Mouse (Mus musculus) embryo, embryonic 11.5 days (tissue): ENCODE measurements around the gene Ypel4.
A peak's percentile ranks its signal among the peaks of the same experiment; 100 is the strongest.
"Not testable (repeated sequence)": the region's sequence is repeated elsewhere in the genome, so short reads cannot be mapped to it uniquely, and the experiment has no call there.

Experiments
- DNase-seq: peaks from one replicate; pipeline ENCODE4 v3.0.0-alpha.2; 2012; ENCODE audit warnings: low read depth, low spot score

Gene Ypel4

DNA sequence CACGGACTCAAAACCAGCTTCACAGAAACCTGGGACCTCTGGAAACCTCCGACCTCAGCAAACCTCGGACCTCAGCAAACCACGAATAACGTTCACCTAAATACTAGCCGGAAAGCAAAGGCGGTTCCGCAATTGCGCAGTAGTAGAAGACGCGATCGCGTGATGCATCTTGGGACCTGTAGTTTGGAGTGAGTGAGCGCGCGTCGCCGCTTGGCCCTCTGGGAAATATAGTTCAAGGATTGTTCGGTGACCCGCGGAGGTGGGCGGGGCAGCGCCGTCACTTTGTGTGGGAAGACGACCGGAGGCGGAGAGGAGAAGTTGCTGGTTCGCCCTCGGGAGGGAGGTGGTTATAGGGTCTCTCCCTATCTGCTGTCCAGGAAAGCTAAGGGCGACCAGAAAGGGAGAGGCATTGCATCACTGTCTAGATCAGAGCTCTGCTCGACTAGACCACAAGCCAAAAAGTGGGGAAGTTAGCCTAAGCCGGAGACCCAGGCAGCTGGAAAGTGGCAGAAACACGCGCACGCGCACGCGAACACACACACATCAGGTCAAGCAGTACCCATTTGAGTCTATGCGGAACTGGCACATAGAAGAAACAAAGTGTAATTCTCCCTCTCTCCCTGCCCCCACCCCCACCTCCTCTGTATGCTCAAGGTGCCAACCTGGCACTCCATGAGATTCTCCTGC is 6.5 kb upstream of the Ypel4 start, which contains the start of gene Clp1:
Gene Clp1 (minus strand): TSS at position 179 of the 687 bp plus-strand sequence.
- peak; percentile 97 for DNase-seq

GRCm38 (mm10) chr2:84728191-84728590 is 5.7 kb upstream of the Ypel4 start:
- not testable (repeated sequence) for DNase-seq

DNA sequence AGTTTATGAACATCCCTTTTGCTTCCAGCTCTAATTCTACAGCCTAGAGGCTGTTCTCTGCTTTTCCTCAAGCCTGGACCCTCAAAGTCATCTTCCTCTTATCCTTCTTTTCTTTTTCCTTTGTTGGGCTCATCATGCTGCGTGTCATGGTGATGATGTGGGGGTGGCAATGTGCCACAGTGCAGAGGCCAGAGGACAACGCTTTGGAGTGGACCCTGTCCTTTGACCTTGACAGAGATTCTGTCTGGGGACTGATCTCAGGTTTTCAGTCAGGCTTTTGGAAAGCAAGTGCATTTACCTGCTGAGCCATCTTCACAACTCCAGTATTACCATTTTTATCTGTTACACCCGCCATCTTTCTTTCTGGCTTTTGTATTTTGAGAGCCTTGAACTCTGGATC is 2.7 kb upstream of the Ypel4 start:
- DNase-seq, result no peak

DNA sequence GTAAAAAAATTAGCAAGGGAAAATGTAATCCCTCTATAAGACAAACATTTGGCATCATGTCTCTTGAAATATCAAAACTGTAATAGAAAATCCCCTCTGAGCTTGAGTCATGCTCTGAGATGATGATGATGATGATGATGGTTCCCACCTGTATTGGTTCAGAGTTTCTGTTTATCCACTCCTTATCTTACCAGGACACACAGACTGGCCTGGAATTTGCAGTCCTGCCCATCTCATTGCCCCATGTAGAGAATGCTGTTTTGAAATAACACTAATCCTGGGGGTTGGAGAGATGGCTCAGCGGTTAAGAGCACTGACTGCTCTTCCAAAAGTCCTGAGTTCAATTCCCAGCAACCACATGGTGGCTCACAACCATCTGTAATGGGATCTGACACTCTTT is 1.5 kb upstream of the Ypel4 start:
- DNase-seq, result no peak

- DNase-seq, result no peak
These were observed 550 bp downstream of the Ypel4 start for GRCm38 (mm10) chr2:84734351-84734864.

DNA sequence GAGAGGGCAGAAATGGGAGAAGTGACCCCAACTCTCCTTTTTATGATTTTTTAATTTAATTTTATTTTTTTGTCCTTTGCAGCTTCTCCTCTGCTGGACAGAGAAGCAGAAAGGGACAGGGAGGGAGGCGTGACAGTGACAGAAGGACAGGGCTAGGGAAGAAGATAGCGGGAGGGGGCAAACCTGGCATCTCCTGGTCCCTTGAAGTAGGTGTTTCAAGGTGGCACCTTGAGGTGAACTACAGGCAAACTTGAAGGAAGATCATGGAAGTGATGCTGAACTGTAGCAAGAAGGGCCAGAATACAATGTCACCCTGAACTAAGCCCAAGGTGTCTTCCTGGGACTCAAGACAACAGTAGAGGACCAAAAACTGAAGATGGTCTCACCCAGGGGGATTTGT is 1.1 kb downstream of the Ypel4 start:
- DNase-seq, result no peak

DNA sequence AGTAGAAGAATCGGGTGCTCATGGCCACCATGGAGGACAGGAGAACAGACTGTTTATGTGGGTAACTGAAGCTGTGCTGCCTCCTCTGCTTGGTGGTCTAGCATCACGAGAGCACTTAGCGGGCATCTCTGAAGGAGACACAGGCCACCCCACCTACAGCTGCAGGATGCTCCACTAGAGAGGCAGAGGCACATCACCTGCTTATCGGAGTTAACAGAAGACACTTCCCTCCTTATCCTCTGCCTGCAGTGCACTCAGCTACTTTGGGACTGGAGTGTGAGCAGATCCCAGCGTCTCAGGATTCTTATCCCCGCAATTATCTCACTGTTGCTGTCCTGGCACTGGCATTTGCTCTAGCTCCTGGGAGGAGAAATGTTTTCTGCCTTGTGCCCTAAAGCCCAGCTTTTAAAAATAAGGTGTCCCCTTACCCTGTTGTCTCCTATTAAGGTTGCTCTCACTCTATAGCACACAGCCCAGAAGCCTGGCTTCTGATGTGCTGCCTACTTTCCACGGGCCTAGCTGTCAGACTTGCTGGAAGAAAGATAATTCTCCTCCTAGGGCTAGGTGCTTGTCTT is 1.6 kb downstream of the Ypel4 start:
- DNase-seq, result no peak

DNA sequence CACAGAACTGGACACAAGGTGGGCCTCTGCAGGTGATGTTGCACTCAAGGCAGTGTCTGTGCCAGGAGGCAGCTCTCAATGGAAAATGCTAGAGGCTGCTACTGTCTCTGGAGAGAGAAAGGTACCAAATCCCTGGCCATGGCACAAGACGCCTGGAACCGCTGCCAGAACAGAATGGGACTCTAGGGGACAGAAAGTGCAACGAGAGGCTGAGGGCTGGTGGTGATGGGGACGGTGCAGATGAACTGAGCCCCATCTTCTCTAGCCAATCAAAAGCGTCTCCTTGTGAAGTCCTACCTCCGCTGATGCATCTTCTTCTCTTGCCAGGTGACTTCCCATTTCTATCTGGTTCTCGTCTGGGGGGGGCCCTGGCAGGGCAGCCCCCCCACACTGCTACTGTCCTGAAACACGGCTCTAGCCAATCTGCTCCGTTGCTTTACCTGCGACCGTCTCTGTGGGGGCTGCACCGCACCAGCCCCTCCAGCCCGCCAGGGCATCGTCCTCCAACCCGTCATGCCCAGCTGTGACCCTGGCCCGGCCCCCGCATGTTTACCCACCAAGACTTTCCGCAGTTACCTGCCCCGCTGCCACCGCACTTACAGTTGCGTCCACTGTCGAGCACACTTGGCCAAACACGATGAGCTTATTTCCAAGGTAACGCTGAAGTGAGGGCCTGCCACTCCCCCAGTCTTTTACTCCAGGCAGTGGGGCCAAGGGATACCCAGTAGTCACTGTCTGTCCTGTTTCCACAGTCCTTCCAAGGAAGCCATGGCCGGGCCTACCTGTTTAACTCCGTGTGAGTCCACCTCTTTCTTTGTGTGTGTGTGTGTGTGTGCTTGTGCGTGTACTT is 2.7 kb downstream of the Ypel4 start:
- DNase-seq, result no peak

GRCm38 (mm10) chr2:84737451-84737925 is 3.6 kb downstream of the Ypel4 start:
- DNase-seq, result no peak

- no peak for DNase-seq
These were observed 4.5 kb downstream of the Ypel4 start for GRCm38 (mm10) chr2:84738271-84738911.

- no peak for DNase-seq
These were observed 6.9 kb downstream of the Ypel4 start for GRCm38 (mm10) chr2:84740608-84741333.

DNA sequence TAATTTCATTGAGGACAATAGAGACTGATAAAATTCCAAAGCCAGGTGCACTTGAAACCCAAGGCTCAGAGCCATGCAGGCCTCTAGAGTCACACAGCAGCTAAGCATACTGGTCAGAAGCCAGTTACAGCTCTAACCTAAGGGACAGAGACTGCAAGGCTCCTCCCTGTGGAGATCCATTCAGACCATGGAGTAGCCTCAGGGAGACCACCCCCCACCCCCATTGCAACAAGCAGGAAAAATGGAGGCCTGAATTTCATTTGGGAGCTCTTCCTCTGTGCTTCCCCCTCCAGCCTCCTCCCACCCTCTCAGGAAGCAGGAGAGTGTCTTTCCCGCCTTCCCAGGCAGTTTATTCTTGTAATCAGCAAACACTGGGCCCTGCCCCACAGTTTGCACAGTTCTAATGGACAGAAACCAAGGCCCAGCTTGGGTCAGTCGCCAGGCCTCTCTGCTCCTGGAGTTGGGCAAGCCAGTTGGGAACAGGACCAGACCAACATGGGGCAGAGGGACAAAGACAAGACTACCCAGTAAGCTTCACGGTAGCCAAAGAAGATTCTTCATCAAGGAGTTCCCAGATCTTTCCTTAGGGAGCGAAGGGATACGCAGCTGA is 8.1 kb downstream of the Ypel4 start:
- no peak for DNase-seq

- DNase-seq, result peak; percentile 91
These were observed 8.8 kb downstream of the Ypel4 start for GRCm38 (mm10) chr2:84742451-84743283.

- DNase-seq, result peak; percentile 91
These were observed 9.7 kb downstream of the Ypel4 start, which contains the start of gene Gm19426 for GRCm38 (mm10) chr2:84743561-84743960. Gene Gm19426 (minus strand): TSS chr2:84743655.

DNA sequence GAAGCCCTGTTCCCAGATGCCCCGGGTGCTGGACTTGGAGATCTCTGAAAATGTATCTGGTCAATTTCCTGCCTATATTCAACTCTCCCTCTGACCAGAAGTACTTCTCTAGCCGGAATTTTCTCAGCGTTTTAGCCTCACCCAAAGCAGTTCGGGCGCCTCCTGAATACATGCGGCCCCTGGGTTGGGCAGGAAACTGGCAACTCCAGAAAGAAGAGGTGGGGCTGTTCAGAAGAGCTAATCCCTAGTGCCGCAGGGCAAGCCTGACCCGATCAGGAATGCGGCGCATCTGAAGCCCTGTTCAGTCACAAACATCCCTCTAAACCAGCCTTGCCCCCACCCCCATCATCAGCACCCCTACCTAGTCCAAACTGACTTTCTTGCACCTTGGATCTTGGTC is 10.3 kb downstream of the Ypel4 start:
- no peak for DNase-seq

- no peak for DNase-seq
These were observed 16.3 kb downstream of the Ypel4 start for GRCm38 (mm10) chr2:84750115-84750514.

DNA sequence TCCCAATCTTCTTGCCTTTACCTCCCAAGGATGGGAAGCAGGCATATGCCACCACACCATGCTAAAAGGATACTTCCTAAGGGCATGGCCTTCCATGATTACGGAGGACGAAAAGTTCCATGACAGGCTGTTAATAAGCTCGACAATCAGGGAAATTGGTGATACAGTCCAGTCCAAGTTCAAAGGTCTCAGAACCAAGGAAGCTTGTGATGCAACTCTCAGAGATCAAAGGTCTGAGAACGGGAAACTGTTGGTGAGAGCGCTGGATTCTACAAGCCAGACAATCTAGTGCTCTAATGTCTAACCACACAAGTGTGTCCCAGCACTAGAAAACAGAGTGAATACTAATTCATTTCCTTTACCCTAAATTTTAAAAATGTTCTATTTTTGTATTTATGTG is 22.4 kb downstream of the Ypel4 start:
- DNase-seq, result no peak

- no peak for DNase-seq
These were observed 23.3 kb downstream of the Ypel4 start for GRCm38 (mm10) chr2:84757026-84757682.

- no peak for DNase-seq
These were observed 24.8 kb downstream of the Ypel4 start for GRCm38 (mm10) chr2:84758542-84759127.
